Mouse (Mus musculus): Measurements from ENCODE around the gene Ttll7. TPM values are rescaled to one million over a fixed set of nuclear protein-coding genes. Genes with fewer than 3 reads are reported as not detected.

Ttll7 gene
- total RNA-seq, 4 experiments from 2014 or later = 6.1 to 15.7 (median 10.0) TPM

DNA sequence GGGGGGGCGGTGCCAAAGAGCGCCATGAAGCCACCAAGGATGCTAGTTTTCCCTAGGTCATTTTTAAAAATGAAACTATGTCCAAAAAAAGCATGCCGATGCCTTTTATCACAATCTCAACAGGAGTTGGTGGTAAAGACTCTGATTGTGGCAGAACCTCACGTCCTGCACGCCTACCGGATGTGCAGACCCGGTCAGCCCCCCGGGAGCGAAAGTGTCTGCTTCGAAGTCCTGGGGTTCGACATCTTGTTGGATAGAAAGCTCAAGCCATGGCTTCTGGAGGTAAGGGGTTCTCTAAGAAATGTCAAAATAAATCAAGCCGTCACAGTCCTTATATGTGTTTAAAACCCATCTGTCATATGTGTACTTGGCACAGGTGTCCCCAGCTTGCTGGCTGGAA, 60.9 kb downstream of the Ttll7 start:
- no peak for DNase-seq

DNA sequence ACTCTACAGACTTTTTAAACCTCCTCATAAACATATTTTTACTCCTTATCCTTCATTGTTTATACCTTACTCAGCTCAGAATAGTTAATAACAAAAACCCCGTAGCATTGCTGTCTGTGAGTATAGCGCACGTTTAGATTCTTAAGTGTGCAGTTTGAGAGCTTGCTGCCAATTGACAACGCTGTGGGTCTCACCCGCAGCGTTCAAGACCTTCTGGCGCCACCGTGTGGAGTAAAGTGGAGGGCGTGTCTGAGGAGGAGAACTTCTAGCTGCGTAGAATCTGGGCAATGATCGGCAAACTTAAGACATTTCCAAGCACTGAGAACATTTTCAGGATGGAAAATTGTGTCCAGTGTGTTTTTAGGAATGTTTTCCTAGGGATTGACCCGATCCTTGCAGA, 62.6 kb downstream of the Ttll7 start:
- peak; percentile 62 for DNase-seq

DNA sequence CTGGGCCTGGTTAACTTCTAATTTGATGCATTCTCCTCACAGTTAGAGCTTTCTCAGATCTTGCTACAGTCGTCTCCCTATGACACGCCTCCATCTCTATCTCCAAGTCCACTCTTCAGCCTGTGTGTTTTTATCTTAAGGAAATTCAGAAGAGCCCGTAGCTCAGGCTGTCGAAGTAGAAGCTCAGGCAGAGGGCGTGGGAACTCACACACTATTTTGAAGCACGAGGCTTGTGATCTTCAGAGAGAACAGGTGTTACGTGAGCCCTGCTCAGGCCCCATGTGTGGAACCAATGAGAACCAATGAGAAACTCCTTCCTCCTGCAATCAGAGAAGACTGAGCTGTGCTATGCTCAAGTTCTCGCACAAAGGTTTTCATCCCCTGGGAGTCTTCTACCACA, 65.7 kb downstream of the Ttll7 start:
- no peak for DNase-seq

DNA sequence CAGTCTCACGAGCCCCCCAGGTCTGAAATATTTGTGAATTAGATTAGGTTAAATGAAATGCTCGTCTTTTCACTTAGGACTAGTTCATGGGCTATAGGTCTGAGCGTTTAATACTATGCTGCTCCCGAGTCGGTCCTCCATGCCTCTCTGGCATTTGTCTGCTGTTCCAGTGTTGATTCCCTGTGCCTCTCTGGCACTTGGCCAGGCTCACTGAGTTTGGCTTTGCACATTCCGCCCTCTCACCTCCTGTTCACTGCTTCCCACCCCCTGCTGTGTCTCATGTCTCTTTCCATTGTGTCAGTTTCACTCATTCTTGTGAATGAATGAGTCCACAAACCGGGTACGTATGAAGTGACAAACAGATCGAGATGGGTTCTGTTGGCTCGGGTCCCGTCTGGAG, 66.2 kb downstream of the Ttll7 start:
- no peak for DNase-seq

DNA sequence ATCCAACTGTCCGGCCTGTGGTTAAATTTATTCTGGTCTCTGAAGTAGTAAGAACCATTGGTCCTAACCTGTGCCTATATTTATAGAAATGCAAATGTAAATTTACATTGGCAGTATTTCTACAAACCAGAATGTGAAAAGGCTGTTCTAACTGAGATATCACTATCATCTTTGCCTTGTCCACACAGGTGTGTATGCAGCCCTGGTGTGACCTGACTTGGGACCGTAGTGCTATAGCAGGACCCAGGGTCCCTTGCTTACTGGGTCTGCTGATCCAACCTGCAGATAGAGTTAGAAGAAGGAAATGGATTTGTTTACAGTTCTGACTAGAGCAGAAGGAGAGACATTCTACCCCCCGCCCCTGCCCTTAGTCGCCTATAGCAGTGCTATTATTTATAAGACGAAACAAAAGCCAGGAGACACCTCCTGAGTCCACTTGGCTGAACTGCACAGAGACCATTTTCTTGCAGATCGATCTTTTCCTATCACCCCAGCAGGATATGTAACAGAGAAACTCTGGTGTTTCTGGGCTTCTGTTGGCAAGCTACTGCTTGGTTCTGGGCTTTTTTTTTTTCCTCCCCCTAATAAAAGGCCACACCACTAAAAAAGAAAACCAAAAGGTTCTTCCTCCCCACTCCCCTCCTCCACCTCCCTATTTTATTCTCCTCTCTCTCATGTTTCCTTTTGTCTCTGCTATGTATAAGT, 75.3 kb downstream of the Ttll7 start:
- DNase-seq = no peak

DNA sequence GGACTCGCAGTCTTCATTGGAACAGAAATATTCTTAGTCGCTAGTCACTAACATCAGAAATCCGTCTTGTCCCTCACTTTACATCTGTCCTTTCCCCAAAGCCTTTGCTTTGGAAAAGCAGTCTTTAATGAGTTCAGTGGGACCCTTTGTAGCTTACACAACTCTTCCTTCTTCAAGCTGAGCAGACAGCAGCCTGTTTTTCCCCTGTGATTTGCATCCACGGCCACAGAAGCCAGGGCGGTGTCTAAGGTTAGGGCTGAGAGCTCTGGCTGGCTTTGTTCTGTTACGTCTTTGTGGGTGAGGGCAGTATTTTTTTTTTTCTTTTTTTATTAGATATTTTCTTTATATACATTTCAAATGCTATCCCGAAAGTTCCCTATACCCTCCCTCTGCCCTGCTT, 76.0 kb downstream of the Ttll7 start:
- no peak for DNase-seq

DNA sequence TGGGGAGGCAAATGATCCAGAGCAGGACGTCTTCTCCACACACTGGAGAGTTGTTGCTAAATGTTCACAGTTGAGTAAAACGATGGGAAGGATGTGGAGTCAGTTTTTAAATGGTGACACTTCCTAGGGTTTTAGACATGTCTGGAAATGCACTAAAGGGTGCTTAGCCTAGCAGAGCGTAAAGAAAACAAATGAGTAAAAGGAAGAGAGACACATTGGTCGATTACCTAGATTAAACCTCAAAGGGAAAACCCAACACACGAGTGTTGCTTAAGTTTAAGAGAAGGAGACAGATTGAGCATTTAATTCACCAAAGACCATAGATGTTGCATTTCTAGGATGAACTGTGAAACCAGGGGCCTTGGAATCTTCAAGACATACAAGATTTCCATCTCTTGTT, 76.8 kb downstream of the Ttll7 start:
- DNase-seq = no peak

DNA sequence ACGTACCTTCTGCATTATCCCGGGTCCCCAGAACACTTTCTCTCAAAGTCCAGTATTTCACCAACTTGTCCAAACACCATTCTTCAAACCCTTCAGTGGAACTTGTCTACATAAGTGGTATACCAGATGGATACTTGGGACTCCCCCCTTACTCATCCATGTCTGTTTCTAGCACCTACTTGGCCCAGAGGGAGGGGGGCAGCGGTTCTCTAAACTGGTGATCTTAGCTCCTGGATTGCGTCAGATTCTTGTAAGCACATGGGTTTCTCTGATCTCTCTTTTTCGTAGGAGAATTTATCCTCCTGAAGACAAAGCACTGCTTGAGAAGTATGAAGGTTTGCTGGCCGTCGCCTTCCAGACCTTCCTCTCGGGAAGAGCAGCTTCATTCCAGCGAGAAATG, 79.0 kb downstream of the Ttll7 start:
- DNase-seq = no peak

DNA sequence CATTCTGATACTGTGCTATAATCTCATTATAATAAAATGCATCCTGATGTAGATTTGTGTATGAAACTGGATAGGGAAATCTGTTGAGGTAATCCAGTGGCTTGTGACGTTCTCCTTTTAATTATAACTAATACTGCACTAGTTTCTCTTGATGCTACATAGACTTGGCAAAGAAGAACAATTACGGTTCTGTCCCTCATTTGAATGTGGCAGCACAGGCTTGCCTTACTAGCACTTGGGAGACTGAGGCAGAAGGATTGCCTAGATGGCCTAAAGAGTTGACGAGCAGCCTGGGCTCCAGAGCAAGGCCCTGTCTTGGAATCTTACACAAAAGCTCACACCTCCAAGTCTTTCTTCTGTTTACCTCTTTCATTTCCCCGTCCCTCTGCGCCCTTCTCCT, 80.3 kb downstream of the Ttll7 start:
- no peak for DNase-seq

DNA sequence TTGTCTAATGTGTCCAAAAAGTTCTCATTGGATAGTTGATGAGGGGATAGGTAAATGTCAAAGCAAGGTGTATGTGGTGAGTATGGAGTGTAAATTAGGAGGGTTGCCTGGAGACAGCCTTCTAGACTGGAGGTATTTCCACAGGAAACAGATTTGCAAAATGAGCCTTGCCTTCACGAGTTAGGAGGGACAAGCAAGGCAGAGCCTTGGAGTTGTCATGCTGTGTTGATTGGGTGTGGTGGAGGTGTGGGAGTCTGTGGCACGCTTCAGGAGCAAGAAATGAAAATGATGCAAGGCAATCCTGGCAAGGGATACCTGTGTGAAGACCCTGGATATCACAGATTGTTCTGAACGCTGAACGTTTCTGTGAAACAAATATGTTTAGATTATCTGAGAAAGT, 84.7 kb downstream of the Ttll7 start:
- DNase-seq = no peak

DNA sequence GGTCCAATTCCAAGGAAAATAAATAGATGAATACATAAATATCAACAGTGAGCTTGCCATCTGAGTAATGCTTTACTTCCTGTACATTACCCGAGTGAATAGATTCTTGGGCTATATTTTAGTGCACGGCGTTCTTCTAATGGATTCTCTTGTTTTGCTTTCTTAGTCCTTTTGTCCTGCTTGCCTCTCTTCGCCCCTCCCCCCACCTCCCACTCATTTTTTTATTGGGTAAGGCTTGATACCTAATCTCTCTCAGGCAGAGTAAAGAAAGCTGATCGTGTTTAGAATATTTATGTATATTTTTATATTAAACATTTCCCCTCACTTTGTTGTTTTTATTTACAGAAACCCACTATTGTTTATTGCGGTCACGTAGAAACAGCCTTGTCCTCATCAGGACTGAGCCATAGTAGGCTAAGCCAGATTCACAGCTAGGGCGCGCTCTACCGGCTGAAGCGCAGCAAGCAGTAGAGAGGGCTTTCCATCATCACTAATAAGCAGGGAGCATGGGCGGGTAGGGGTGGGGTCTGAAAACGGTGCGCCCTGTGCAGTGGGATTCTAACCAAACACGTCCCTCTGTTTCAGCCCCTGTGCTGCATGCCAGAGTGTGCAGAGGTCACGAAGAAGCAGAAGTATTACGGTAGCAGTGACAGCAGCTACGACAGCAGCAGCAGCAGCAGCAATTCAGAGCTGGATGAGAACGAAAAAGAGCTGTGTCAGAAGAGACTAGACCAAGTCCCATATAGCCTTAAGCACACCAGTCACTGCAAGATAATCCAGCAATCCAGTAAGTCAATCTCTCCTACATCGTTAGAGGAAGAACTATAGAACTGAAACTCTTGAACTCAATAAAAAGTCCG, 87.5 kb downstream of the Ttll7 start:
- no peak for DNase-seq

DNA sequence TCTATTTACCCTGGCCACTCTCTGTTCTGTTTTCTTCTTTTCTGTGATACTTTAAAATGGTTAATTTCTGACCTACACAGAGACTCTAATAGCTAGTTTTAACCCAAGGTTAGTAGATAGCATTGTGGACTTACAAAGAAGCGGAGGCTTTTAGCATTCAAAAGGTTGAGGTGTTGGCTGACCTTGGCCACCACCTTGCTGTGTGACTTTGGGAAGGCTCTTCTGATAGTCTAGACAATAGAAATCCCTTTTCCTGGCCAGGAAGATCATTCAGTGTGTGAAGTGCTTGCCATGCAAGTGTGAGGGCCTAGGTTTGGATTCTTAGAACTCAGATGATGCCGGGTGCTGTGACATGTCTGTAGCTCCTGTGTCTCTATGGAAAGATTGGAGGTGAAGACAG, 90.9 kb downstream of the Ttll7 start:
- DNase-seq = no peak

DNA sequence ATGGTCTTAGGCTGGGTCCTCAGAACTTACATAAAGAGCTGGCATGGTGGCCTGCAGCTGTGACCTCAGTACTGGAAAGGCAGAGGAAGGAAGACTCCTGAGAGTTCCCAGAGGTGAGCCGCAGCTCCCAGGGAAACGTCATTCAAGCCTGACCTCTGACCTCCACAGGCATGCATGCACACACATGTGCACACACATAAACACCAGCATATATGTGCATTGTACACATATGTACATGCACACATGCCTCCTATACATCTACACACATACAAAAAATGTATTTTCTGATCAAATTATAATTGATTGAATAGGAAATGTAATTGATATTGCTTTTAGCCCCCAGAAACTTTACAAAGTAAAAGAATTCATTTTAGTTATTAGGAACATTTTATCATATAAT, 93.2 kb downstream of the Ttll7 start:
- no peak for DNase-seq

DNA sequence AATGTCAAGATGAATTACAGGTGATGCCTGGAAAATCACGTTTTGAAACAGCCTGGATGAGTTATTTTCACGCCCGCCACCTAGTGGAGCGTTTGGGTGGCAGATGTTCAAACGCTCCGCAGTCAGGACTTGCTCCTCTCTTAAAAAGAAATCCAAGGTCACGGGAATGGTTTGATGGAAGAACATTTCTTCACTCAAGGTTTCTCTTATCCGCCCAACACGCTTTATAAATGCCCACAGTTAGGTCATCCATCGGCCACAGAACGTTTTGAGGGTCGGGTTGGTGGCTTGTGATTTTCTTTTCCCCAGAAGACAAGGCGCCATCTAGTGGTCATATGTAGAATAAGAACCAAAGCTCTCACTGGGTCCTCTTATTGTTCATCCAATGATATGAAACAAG, 93.7 kb downstream of the Ttll7 start:
- peak; percentile 27 for DNase-seq

DNA sequence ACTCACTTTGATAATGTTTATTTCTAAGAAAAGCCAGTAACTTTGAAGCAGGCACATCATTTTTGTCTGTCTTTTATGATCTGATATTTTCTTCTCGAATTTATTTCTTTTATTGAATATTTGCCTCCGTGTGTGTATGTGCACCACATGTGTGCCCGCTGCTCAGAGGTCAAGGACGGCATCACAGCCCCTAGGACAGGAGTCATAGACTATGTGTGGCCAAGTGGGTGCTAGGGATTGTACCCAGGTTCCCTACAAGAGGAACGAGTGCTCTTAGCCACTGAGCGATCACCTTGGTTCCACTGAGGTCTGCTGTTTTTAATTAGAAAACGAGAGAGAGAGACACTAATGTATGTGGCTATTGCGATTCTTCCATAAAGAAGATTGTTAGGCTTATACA, 94.5 kb downstream of the Ttll7 start:
- no peak for DNase-seq

DNA sequence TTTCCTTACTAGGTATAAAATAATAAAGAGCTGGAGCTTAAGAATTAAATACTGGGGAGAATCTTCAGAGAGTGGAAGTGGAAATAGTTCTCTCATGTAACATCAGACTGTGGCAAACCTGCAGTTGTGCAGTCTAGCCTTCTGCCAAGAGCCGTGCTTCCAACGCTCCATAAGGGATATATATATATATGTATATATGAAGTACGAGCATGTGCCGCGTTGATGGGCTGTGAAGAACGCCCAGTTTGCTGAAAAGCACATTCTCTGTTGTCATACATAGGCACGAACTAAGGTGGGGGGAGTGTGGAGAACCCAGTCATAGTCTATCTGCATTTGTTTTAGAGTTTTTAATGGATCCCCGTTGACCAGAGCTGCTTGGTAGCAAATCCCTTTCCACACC, 104.6 kb downstream of the Ttll7 start:
- no peak for DNase-seq

DNA sequence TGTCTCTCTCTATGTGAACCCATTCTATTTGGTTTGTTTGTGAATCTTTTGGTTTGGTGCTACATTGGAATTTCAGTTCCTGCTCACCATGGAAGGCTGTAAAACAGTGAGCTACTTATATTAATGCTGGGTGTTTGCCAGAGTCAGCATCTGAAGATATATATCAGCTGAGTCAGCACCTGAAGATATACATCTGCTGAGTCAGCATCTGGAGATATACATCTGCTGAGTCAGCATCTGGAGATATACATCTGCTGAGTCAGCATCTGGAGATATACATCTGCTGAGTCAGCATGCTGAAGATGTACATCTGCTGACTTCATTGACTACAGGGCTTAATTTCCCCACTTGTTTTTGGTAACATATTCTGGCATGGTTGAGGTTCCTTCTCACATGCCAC, 110.7 kb downstream of the Ttll7 start:
- no peak for DNase-seq

DNA sequence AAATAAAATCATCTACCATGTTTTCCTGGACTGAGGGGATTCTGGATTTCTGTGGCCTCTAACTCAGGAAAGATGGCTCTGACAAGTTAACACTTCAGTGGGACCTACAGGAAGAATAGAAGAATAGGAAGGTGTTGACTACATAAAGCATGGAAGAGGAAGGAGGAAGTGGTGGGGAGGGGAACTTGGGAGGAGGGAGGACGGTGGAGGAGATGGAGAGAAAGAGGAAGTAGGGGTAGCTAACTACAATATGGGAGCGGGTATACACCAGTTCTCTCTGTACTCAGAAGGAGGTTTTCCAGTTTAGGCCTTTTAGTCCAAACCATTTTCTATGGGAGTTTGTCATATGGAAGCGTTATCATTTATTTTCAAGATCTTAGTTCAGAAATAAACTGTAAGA, 112.2 kb downstream of the Ttll7 start:
- DNase-seq = no peak

DNA sequence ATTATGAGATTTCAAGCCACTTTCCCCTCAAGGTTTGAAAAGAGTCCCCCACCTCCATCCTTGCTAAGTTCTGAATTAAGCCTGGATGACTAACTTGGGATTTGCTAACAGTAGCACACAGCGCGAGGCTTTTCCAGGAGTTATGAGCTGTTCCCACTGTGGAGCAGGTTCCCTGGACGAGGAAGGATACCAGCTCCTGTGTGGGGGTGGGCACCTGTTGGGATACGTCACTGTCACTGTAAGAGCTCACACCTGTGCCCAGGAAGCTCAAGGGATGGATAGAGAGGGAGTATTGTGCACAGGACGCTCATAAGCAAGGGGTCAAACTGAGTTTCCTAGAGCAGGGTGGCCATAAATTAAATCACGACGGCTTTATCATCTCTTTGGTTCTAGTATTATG, 115.1 kb downstream of the Ttll7 start:
- DNase-seq = no peak

DNA sequence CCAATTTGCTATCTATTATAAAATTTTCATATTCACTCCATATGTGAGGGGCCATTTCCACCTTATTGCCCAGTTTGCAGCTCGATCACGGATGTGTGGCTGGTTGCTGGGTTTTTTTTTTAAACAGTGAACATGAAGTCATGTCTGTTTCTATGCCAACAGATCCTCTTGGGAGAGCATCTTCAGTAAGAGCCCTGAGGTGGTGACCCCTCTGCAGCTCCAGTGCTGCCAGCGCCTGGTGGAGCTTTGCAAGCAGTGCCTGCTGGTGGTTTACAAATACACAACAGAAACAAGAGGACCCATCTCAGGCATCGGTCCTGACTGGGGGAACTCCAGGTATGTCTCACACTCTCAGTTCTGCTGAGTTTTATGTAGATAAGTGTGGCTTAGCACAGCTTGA, 115.7 kb downstream of the Ttll7 start:
- DNase-seq = no peak

DNA sequence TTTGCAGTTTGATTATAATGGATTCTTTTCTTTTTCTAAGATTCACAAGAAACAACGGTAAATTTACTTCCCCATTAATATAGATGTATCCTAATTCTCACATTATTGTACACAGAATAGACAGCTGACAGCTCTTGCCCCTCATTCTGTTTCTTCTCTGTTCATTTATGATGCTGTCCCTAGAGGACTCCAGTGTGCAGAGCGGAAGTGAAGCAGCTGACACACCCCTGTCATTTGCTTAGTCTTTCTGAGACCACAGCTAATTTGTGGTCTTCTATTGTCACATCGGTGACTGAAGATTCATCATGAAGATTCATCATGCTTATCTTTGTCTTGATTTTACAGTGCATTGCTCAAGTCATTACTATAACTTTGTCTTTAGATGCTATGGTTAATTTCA, 126.1 kb downstream of the Ttll7 start:
- DNase-seq = no peak

DNA sequence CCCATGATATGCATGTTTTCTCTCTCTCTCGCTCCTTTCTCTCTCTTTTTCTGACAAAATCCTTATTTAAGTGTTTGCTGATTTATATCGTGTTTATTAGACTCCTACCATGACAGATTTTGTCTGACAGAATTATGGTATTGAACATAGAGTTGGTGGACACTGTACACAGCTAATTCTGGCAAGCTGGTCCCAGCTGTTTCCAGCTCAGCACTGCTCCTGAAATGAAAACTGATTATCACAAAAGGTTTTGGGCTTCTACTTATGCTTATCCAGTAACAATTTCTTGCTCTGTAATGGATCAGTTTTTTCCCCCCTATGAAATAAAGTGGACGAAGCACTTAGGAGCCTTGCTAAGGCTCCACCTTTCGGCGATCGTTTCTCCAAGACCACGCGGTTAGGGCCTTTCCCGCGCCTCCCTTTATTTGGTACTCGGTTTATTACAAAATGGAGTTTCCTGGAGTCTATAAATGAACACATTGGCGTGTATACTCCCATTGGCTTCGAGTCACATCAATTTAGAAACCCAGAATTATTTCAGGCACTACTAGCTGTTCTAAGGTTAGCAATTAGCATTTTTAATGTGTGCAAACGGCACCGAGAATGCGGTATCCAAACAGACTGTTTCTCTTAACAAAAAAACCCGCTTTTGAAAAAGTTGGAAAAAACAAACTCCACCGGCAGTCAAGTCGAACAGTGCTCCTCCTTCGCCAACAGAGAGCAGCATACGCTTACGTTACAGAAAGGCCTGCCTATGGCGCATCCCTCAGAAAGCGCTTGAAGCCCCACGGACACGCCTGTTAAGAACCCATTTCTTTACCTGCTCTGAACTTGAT, 141.9 kb downstream of the Ttll7 start:
- DNase-seq = peak; percentile 2

DNA sequence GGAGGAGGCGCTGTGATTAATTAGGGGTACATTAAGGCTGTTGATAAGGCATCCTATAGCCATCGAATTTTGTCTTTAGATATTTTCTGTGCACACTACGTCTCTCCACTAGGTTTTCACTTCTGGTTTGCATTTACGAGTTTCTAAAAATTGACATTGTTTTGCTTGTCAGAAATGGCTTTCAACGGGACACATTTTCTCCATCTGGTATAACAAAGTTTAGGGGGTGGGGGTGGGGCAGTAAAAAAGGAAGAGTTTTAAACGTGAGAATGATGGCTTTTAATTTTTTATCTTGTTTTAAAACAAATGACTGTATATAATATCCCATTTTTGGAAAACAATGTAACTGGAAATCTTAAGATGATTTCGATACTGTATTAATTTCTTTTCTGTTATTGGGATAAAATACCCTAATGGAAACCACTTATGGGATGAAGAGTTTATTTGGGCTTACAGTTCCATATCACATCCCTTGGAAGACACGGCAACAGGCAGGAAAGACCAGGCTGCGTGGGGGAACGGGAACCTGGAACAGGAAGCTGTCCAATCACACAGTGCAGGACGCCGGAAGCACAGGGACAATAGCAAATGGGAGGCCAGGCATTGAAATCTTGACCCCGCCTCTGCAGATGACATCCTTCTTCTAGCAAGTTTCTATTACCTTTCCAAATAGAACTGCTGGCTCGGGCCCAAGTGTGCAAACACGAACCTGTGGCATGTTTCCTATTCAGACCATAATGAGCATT, 142.7 kb downstream of the Ttll7 start:
- DNase-seq = no peak
